Mouse (Mus musculus) kidney, adult 2 months (tissue): ENCODE results near the gene Fgf12. TPM values are rescaled to one million over a fixed set of nuclear protein-coding genes. Genes with fewer than 3 reads are reported as not detected.
A peak's percentile ranks its signal among the peaks of the same experiment; 100 is the strongest.

Experiments used
- DNase-seq: peaks from one replicate; pipeline ENCODE4 v3.0.0; 2021
- H3K27ac ChIP-seq: fragments of 200-500 bp; 2 replicates; pipeline ENCODE4 v1.5.1; 2012; ENCODE audit warnings: low read depth, low read length, control low read depth, inconsistent platforms; ENCODE audit not compliant: insufficient read depth
- H3K27me3 ChIP-seq: fragments of 200-500 bp; replicated peaks from 2 replicates; pipeline ENCODE4 v1.6.1; 2012; ENCODE audit warnings: mild to moderate bottlenecking, moderate library complexity, low read length, inconsistent platforms; ENCODE audit not compliant: control insufficient read depth, insufficient read depth
- H3K36me3 ChIP-seq: fragments of 200-500 bp; 2 replicates; pipeline ENCODE4 v1.6.1; 2012; ENCODE audit warnings: mild to moderate bottlenecking, moderate library complexity, low read length, inconsistent platforms; ENCODE audit not compliant: control insufficient read depth, insufficient read depth
- H3K4me1 ChIP-seq: fragments of 200-500 bp; 2 replicates; pipeline ENCODE4 v1.6.1; 2011; ENCODE audit warnings: low read length; ENCODE audit not compliant: control insufficient read depth, insufficient read depth
- H3K4me3 ChIP-seq: fragments of 200-500 bp; 2 replicates; pipeline ENCODE4 v1.5.1; 2011; ENCODE audit warnings: mild to moderate bottlenecking, low read depth, low read length, control low read depth; ENCODE audit not compliant: insufficient read depth
- CTCF ChIP-seq: fragments of 200-500 bp; conservative IDR thresholded peaks from 2 replicates; pipeline ENCODE4 v1.5.1; 2011; ENCODE audit warnings: low read depth, mild to moderate bottlenecking, control low read depth, low read length, moderate library complexity, mixed read lengths; ENCODE audit not compliant: insufficient read depth, insufficient read length
- POLR2A ChIP-seq: fragments of 200-500 bp; IDR thresholded peaks from one replicate; pipeline ENCODE4 v1.6.1; 2011; ENCODE audit warnings: low read depth, low read length, control low read depth
- WGBS: fragments of 180-500 bp; shearing (Covaris S2); methylation state at CpG from one replicate; pipeline ENCODE4 v1.1.7; 2018; 5-methylcytosine and 5-hydroxymethylcytosine counted together
- polyA plus RNA-seq: library from polyadenylated mRNA; depleted of rRNA; stranded (reverse); fragments of >200 nt; gene quantifications from 2 replicates; pipeline ENCODE4 v1.2.3, GENCODE M21; 2012; rRNA removed

Gene Fgf12
- polyA plus RNA-seq, 1 experiment: 0.74 TPM

GRCm38 (mm10) chr16:28156443-28156842, 596.4 kb downstream of the Fgf12 start:
- no peak for DNase-seq
- Histone ChIP-seq H3K27ac (no peak overlapping the region), H3K27me3 (no peaks in the 10 kb centered on the region), H3K4me3 (no peak overlapping the region), H3K4me1 (no peaks in the 10 kb centered on the region), H3K36me3 (no peaks in the 10 kb centered on the region)
- TF ChIP-seq POLR2A (no peak), CTCF (no peak)
- 92% methylated on average over 2 of the region's 2 CpGs for WGBS

- H3K36me3 ChIP-seq: no peaks in the 10 kb centered on the region
- no peak overlapping the region for H3K4me3 ChIP-seq
- no peaks in the 10 kb centered on the region for H3K27me3 ChIP-seq
- TF ChIP-seq CTCF: 0 out of 2 replicates have a peak, but pooled peaks have one; percentile 2
- TF ChIP-seq POLR2A: no peak
- H3K27ac ChIP-seq: no peak overlapping the region
- WGBS: 78% methylated on average over 3 of the region's 3 CpGs
- H3K4me1 ChIP-seq: no peaks in the 10 kb centered on the region
- peak; percentile 7 for DNase-seq
These were observed 611.9 kb downstream of the Fgf12 start for GRCm38 (mm10) chr16:28140972-28141371.

GRCm38 (mm10) chr16:28127006-28127405, 625.9 kb downstream of the Fgf12 start:
- no peak for DNase-seq

More at GRCm38 (mm10) chr16:28127006-28127405, 625.9 kb downstream of the Fgf12 start:
- no peak overlapping the region for H3K27ac ChIP-seq
- H3K36me3 ChIP-seq: no peaks in the 10 kb centered on the region
- WGBS: 85% methylated on average over 2 of the region's 2 CpGs
- H3K27me3 ChIP-seq: no peaks in the 10 kb centered on the region
- TF ChIP-seq CTCF (no peak), POLR2A (no peak)
- H3K4me3 ChIP-seq: no peak overlapping the region
- no peaks in the 10 kb centered on the region for H3K4me1 ChIP-seq

Other genes starting within 250 kb of the Fgf12 start
- gene Mb21d2, start 176.6 kb upstream of the Fgf12 start, polyA plus RNA-seq: 14.7 and 17.9 TPM in 2 replicates